Mouse (Mus musculus): ENCODE measurements around the gene Ccdc71l. TPM values are rescaled to one million over a fixed set of nuclear protein-coding genes. Genes with fewer than 3 reads are reported as not detected.

The Ccdc71l gene
- 7.0 and 8.2 TPM in 2 replicates for polyA plus RNA-seq (2016; fragmentation: Nextera tagmentation; extraction: Ambion mirVana)

- Histone ChIP-seq H3K36me3 (no peaks in the 10 kb centered on the region), H3K27ac (peak within 1 kb of the TSS; percentile 90), H3K4me1 (peaks cover 17% of the 10 kb centered on the region), H3K9ac (peak within 1 kb of the TSS; percentile 89), H3K4me2 (replicated peaks) (peak within 1 kb of the TSS; percentile 77), H3K9me3 (no peaks in the 10 kb centered on the region), H3K27me3 (replicated peaks) (no peaks in the 10 kb centered on the region), H3K4me3 (peak within 1 kb of the TSS; percentile 82)
- ATAC-seq (ENCODE audit: low FRiP score, low read depth): peak; percentile 94
- WGBS: under 1% methylated on average over 64 of the region's 78 CpGs
Observed at GRCm38 (mm10) chr12:32378528-32379295, at the start of gene Ccdc71l. Gene Ccdc71l, plus strand, starts transcription at chr12:32378704.

GRCm38 (mm10) chr12:32339078-32339477, 39.4 kb upstream of the Ccdc71l start:
- Histone ChIP-seq H3K36me3 (no peaks in the 10 kb centered on the region), H3K9me3 (no peaks in the 10 kb centered on the region), H3K27ac (no peak overlapping the region), H3K9ac (no peak overlapping the region), H3K4me2 (replicated peaks) (no peak overlapping the region), H3K4me3 (no peak overlapping the region), H3K4me1 (no peaks in the 10 kb centered on the region), H3K27me3 (replicated peaks) (no peaks in the 10 kb centered on the region)
- no peak for ATAC-seq (ENCODE audit: low FRiP score, low read depth)
- WGBS: 57% methylated on average over 1 of the region's 1 CpGs

DNA sequence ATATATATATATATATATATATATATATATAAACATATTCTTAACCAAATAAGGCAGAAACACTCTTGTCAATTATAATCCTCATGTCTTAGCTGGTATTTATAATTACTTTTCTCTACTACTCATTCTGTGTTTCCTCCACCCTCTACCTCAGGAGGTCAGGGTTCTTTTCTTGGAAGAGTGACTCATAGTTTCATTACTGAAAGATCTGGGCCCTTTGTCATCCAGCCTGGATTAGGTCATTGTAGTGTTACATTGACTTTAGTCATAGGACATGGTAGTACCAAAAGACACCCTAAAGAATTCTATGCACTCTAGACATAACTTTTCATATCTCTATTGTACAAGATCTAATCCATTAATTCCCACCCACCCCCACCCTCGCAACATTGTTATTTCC, 35.0 kb upstream of the Ccdc71l start:
- Histone ChIP-seq H3K27ac (no peak overlapping the region), H3K9me3 (no peaks in the 10 kb centered on the region), H3K4me1 (no peaks in the 10 kb centered on the region), H3K27me3 (replicated peaks) (no peaks in the 10 kb centered on the region), H3K9ac (no peak overlapping the region), H3K4me3 (no peak overlapping the region), H3K4me2 (replicated peaks) (no peak overlapping the region), H3K36me3 (no peaks in the 10 kb centered on the region)
- no peak for ATAC-seq (ENCODE audit: low FRiP score, low read depth)
- WGBS: 68% methylated on average over 1 of the region's 1 CpGs

DNA sequence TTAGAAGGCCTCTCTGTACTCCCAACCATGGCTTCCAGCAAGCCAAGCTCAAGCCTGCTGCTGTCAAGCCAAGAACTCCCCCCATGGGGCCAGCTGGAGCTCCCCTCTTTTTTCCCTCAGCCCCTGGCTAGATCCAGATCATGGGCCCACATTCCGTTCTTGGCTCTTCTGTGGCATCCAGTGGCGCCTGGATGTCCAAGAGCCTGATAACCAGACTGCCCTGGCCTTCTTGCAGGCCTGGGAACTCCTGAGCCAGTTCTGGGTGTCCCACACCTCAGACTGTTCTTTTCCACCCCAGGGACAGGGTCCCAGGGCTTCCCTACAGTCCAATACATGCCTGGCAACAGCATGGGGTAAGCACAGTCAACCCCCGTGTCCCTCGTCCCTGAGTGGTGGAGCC, 32.4 kb upstream of the Ccdc71l start:
- H3K9me3 ChIP-seq: no peaks in the 10 kb centered on the region
- H3K4me3 ChIP-seq: no peak overlapping the region
- no peak overlapping the region for H3K27ac ChIP-seq
- H3K4me2 ChIP-seq (replicated peaks): no peak overlapping the region
- no peak overlapping the region for H3K9ac ChIP-seq
- H3K27me3 ChIP-seq (replicated peaks): no peaks in the 10 kb centered on the region
- H3K4me1 ChIP-seq: no peaks in the 10 kb centered on the region
- H3K36me3 ChIP-seq: no peaks in the 10 kb centered on the region
- no peak for ATAC-seq (ENCODE audit: low FRiP score, low read depth)
- 87% methylated on average over 4 of the region's 4 CpGs for WGBS

DNA sequence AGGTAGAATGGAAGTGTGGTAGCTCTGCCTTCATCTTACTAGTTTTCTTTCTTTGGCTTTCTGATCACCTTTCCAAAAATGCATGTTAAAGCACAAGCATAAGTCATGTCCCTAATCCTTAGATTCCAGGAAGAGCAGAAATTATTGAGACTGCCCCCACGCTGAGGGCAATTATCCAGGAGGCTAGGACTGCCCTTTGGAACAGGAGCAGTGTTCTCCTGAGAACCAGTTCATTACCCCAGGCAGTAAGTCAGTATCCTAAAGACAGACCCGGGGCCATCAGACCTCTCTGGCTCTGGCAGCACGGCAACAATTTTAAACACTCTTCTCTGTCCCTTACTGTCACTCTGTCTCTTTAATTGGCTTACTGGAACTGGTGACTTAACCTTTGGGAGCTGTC, 30.0 kb upstream of the Ccdc71l start:
- no peaks in the 10 kb centered on the region for H3K27me3 ChIP-seq (replicated peaks)
- H3K36me3 ChIP-seq: no peaks in the 10 kb centered on the region
- no peak overlapping the region for H3K4me3 ChIP-seq
- H3K4me1 ChIP-seq: no peaks in the 10 kb centered on the region
- H3K4me2 ChIP-seq (replicated peaks): no peak overlapping the region
- no peak for ATAC-seq (ENCODE audit: low FRiP score, low read depth)
- H3K27ac ChIP-seq: no peak overlapping the region
- H3K9me3 ChIP-seq: no peaks in the 10 kb centered on the region
- WGBS: 85% methylated on average over 3 of the region's 3 CpGs
- no peak overlapping the region for H3K9ac ChIP-seq

DNA sequence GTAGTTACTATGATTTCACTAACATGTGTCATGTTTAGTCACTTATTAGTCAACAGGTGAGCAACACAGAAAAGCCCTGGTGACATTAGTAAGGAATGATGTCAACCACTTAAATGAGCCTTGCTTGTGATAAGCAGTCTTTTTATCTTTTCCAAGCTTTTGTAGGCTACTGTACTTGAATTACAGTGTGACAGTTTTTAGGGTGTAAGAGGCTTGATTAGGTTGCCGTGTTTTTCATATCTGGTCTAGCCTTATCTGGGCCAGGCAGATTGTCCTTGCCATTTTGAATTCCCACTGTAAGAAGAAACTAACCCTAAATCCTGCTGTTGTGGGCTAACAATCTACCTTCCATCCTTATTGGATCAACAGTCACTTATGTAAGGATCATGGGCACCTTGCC, 26.6 kb upstream of the Ccdc71l start:
- H3K4me3 ChIP-seq: no peak overlapping the region
- H3K36me3 ChIP-seq: no peaks in the 10 kb centered on the region
- H3K4me1 ChIP-seq: no peaks in the 10 kb centered on the region
- no peak overlapping the region for H3K27ac ChIP-seq
- no peaks in the 10 kb centered on the region for H3K27me3 ChIP-seq (replicated peaks)
- no peak for ATAC-seq (ENCODE audit: low FRiP score, low read depth)
- WGBS: 82% methylated on average over 1 of the region's 1 CpGs
- H3K4me2 ChIP-seq (replicated peaks): no peak overlapping the region
- H3K9ac ChIP-seq: no peak overlapping the region
- H3K9me3 ChIP-seq: no peaks in the 10 kb centered on the region

- H3K4me2 ChIP-seq (replicated peaks): peak overlapping the region; percentile 77
- no peaks in the 10 kb centered on the region for H3K9me3 ChIP-seq
- no peaks in the 10 kb centered on the region for H3K27me3 ChIP-seq (replicated peaks)
- H3K9ac ChIP-seq: peak overlapping the region; percentile 89
- H3K4me1 ChIP-seq: peaks cover 17% of the 10 kb centered on the region
- peak overlapping the region; percentile 90 for H3K27ac ChIP-seq
- peak overlapping the region; percentile 82 for H3K4me3 ChIP-seq
- no peaks in the 10 kb centered on the region for H3K36me3 ChIP-seq
- WGBS: under 1% methylated on average over 67 of the region's 67 CpGs
- ATAC-seq (ENCODE audit: low FRiP score, low read depth): peak; percentile 86
Observed at GRCm38 (mm10) chr12:32379296-32379725, 807 bp downstream of the Ccdc71l start.

DNA sequence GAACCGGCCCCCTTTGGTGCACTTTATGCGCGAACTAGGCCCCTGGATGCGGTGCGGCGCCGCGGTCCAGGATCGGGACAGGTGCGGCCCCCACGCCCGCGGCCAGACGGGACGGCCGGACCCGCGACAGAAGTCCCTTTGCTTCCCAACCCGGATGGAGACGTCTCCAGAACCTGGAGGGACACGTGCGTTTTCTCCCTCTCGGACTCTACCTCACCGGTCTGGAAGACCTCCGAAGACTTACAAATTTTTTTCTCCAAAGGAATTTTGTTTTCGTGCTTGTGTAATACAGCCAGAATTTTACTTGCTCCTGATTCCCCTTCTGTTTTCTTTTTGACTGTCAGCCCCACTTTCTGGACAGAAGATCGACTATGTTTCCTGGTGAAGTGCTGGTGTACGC, 1.2 kb downstream of the Ccdc71l start:
- Histone ChIP-seq H3K27me3 (replicated peaks) (no peaks in the 10 kb centered on the region), H3K36me3 (no peaks in the 10 kb centered on the region), H3K9ac (peak overlapping the region; percentile 89), H3K4me1 (peaks cover 17% of the 10 kb centered on the region), H3K4me3 (peak overlapping the region; percentile 82), H3K9me3 (no peaks in the 10 kb centered on the region), H3K27ac (peak overlapping the region; percentile 90), H3K4me2 (replicated peaks) (peak overlapping the region; percentile 77)
- WGBS: 4% methylated on average over 28 of the region's 28 CpGs
- ATAC-seq (ENCODE audit: low FRiP score, low read depth): no peak

DNA sequence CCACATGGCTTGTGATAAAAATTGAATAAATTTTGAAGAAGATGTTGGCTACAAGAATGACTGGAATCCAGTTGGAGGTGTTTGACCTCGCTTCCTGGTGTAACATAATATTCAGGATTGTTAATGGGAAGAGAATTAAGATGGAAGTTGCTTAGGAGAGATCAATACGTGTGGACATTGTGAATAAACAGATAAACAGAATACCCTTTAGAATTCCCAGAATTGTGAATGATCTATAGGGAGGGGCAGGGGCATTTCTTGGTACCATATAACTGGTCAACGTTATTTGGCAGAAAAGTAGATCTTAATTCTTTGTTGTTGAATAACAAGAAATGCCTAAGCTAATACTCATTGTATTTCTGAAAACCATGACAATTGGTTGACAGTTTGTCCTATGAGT, 2.0 kb downstream of the Ccdc71l start:
- Histone ChIP-seq H3K4me1 (peaks cover 17% of the 10 kb centered on the region), H3K4me3 (peak overlapping the region; percentile 25), H3K36me3 (no peaks in the 10 kb centered on the region), H3K27ac (no peak overlapping the region), H3K9me3 (no peaks in the 10 kb centered on the region), H3K4me2 (replicated peaks) (peak overlapping the region; percentile 77), H3K27me3 (replicated peaks) (no peaks in the 10 kb centered on the region), H3K9ac (no peak overlapping the region)
- WGBS: 70% methylated on average over 3 of the region's 3 CpGs
- ATAC-seq (ENCODE audit: low FRiP score, low read depth): no peak

- peak overlapping the region; percentile 25 for H3K4me3 ChIP-seq
- no peaks in the 10 kb centered on the region for H3K9me3 ChIP-seq
- no peak for ATAC-seq (ENCODE audit: low FRiP score, low read depth)
- H3K9ac ChIP-seq: no peak overlapping the region
- H3K4me2 ChIP-seq (replicated peaks): peak overlapping the region; percentile 77
- no peaks in the 10 kb centered on the region for H3K27me3 ChIP-seq (replicated peaks)
- peaks cover 17% of the 10 kb centered on the region for H3K4me1 ChIP-seq
- no peaks in the 10 kb centered on the region for H3K36me3 ChIP-seq
- H3K27ac ChIP-seq: no peak overlapping the region
- 91% methylated on average over 2 of the region's 2 CpGs for WGBS
Observed at GRCm38 (mm10) chr12:32381011-32381410, 2.5 kb downstream of the Ccdc71l start.

DNA sequence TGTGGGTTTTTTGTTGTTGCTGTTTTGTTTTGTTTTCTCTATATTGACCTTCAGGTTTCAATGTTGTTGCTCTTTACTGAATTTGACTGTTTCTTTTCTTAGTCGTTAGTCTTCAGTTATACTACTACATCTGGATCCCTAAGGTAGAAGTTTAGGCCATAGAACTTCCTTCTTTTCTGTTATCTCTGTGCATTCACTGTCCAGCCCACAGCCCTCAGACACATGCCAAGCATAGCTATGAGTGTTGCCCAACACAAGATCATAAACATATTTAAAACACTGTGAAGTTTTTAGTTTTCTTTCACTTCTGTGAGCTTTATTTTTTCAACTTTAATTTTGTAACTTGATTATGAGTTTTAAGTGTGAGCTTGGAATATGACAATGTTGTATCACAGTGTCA, 41.0 kb downstream of the Ccdc71l start:
- Histone ChIP-seq H3K36me3 (no peaks in the 10 kb centered on the region), H3K4me2 (replicated peaks) (no peak overlapping the region), H3K4me3 (no peak overlapping the region), H3K4me1 (no peaks in the 10 kb centered on the region), H3K9ac (no peak overlapping the region), H3K27me3 (replicated peaks) (no peaks in the 10 kb centered on the region), H3K9me3 (no peaks in the 10 kb centered on the region), H3K27ac (no peak overlapping the region)
- no peak for ATAC-seq (ENCODE audit: low FRiP score, low read depth)
- 93% methylated on average over 1 of the region's 1 CpGs for WGBS

DNA sequence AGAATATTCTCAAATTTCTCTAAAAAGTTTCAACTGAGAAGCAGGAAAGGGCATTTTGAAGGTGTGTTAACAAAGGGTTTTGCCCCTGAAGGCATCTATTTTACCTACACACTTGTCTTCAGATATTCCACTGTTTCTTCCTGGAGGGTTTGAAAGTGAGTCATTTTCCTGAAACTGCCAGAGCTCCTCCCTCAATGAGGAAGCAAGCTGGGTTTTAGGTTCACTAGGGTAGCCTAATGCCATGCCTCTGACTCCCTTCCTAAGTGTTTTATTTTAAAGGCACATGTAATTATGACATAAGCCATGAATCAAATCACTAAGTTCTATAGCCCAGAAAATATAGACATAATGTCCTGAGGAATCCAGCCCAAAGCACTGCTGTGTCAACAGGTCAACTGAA, 49.3 kb downstream of the Ccdc71l start:
- Histone ChIP-seq H3K27ac (no peak overlapping the region), H3K4me3 (no peak overlapping the region), H3K27me3 (replicated peaks) (no peaks in the 10 kb centered on the region), H3K36me3 (no peaks in the 10 kb centered on the region), H3K9me3 (no peaks in the 10 kb centered on the region), H3K9ac (no peak overlapping the region), H3K4me1 (no peaks in the 10 kb centered on the region), H3K4me2 (replicated peaks) (no peak overlapping the region)
- ATAC-seq (ENCODE audit: low FRiP score, low read depth): no peak

DNA sequence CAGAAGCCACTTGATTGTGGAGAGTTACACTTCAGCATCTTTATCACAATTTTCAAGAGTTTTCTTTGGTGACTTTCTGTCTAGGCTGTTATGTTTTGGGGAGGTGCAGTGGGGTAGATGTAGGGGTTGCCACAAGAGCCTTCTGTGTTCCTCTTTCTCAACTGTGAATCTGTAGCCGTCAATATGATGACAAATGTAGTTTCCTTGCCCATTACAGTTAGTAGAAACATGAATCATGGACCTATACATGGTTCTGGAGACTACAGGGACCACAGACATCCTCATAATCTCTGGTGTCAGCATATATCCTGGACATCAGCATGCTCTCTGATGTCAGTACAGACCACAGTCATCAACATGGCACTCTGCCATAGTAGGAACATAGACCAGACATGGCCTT, 52.5 kb downstream of the Ccdc71l start:
- Histone ChIP-seq H3K4me2 (replicated peaks) (no peak overlapping the region), H3K4me1 (no peaks in the 10 kb centered on the region), H3K27ac (no peak overlapping the region), H3K4me3 (no peak overlapping the region), H3K27me3 (replicated peaks) (no peaks in the 10 kb centered on the region), H3K36me3 (no peaks in the 10 kb centered on the region), H3K9ac (no peak overlapping the region), H3K9me3 (no peaks in the 10 kb centered on the region)
- ATAC-seq (ENCODE audit: low FRiP score, low read depth): no peak
- WGBS: 84% methylated on average over 1 of the region's 1 CpGs
